Mouse (Mus musculus): ENCODE measurements around the gene Adipor1. TPM values are rescaled to one million over a fixed set of nuclear protein-coding genes. Genes with fewer than 3 reads are reported as not detected.
"Not testable (repeated sequence)": the region's sequence is repeated elsewhere in the genome, so short reads cannot be mapped to it uniquely, and the experiment has no call there.

Adipor1 gene
- polyA plus RNA-seq, 1 experiment from 2014 or later, result 82.9 TPM

- WGBS, result 84% methylated on average over 5 of the region's 5 CpGs
- no peak for ATAC-seq (replicated peaks; ENCODE audit: insufficient number of reproducible peaks, low FRiP score, low TSS enrichment, low read depth)
These were observed 11.1 kb downstream of the Adipor1 start for GRCm38 (mm10) chr1:134426289-134426688.

GRCm38 (mm10) chr1:134433002-134433401 lies 17.8 kb downstream of the Adipor1 start:
- H3K27me3 ChIP-seq (ENCODE audit: control insufficient read depth, insufficient read depth, low read length), result no peaks in the 10 kb centered on the region
- no peak for DNase-seq (ENCODE audit: low spot score)
- WGBS, result 83% methylated on average over 10 of the region's 10 CpGs
- H3K27ac ChIP-seq (replicated peaks; ENCODE audit: low read depth, low read length), result no peak overlapping the region
- ATAC-seq (replicated peaks; ENCODE audit: insufficient number of reproducible peaks, low FRiP score, low TSS enrichment, low read depth), result no peak
- no peaks in the 10 kb centered on the region for H3K4me1 ChIP-seq (ENCODE audit: control insufficient read depth, insufficient read depth, low read length)
- H3K36me3 ChIP-seq (replicated peaks; ENCODE audit: control insufficient read depth, insufficient read depth, low read depth, low read length), result peaks cover 3% of the 10 kb centered on the region; the same call in 1 of the 2 replicates
- no peak overlapping the region for H3K9ac ChIP-seq (replicated peaks; ENCODE audit: low read length)
- no peak overlapping the region for H3K4me3 ChIP-seq (ENCODE audit: low read depth, low read length)
- no peaks in the 10 kb centered on the region for H3K9me3 ChIP-seq (replicated peaks; ENCODE audit: control insufficient read depth, low read length)
- no peak overlapping the region for H3K4me2 ChIP-seq (ENCODE audit: low read depth, low read length)

More at GRCm38 (mm10) chr1:134426289-134426688, 11.1 kb downstream of the Adipor1 start:
- H3K9ac ChIP-seq (replicated peaks; ENCODE audit: low read length), result no peak overlapping the region
- H3K4me3 ChIP-seq (ENCODE audit: low read depth, low read length), result no peak overlapping the region
- no peak overlapping the region for H3K4me2 ChIP-seq (ENCODE audit: low read depth, low read length)
- H3K27ac ChIP-seq (replicated peaks; ENCODE audit: low read depth, low read length), result no peak overlapping the region
- H3K27me3 ChIP-seq (ENCODE audit: control insufficient read depth, insufficient read depth, low read length), result no peaks in the 10 kb centered on the region
- H3K9me3 ChIP-seq (replicated peaks; ENCODE audit: control insufficient read depth, low read length), result no peaks in the 10 kb centered on the region
- no peak for DNase-seq (ENCODE audit: low spot score)
- H3K4me1 ChIP-seq (ENCODE audit: control insufficient read depth, insufficient read depth, low read length), result no peaks in the 10 kb centered on the region
- H3K36me3 ChIP-seq (replicated peaks; ENCODE audit: control insufficient read depth, insufficient read depth, low read depth, low read length), result peaks cover 7% of the 10 kb centered on the region

GRCm38 (mm10) chr1:134433473-134433872 lies 18.3 kb downstream of the Adipor1 start:
- no peak overlapping the region for H3K4me2 ChIP-seq (ENCODE audit: low read depth, low read length)
- H3K27me3 ChIP-seq (ENCODE audit: control insufficient read depth, insufficient read depth, low read length), result no peaks in the 10 kb centered on the region
- H3K9me3 ChIP-seq (replicated peaks; ENCODE audit: control insufficient read depth, low read length), result no peaks in the 10 kb centered on the region
- 93% methylated on average over 4 of the region's 4 CpGs for WGBS
- H3K4me1 ChIP-seq (ENCODE audit: control insufficient read depth, insufficient read depth, low read length), result no peaks in the 10 kb centered on the region
- H3K4me3 ChIP-seq (ENCODE audit: low read depth, low read length), result no peak overlapping the region
- ATAC-seq (replicated peaks; ENCODE audit: insufficient number of reproducible peaks, low FRiP score, low TSS enrichment, low read depth) (no peak), DNase-seq (ENCODE audit: low spot score) (no peak)
- H3K36me3 ChIP-seq (replicated peaks; ENCODE audit: control insufficient read depth, insufficient read depth, low read depth, low read length), result no peaks in the 10 kb centered on the region; the same call in 1 of the 2 replicates
- no peak overlapping the region for H3K27ac ChIP-seq (replicated peaks; ENCODE audit: low read depth, low read length)
- no peak overlapping the region for H3K9ac ChIP-seq (replicated peaks; ENCODE audit: low read length)

- H3K4me1 ChIP-seq (ENCODE audit: control insufficient read depth, insufficient read depth, low read length), result no peaks in the 10 kb centered on the region
- H3K4me3 ChIP-seq (ENCODE audit: low read depth, low read length), result no peak overlapping the region
- H3K36me3 ChIP-seq (replicated peaks; ENCODE audit: control insufficient read depth, insufficient read depth, low read depth, low read length), result no peaks in the 10 kb centered on the region; the same call in 1 of the 2 replicates
- H3K27ac ChIP-seq (replicated peaks; ENCODE audit: low read depth, low read length), result no peak overlapping the region
- H3K27me3 ChIP-seq (ENCODE audit: control insufficient read depth, insufficient read depth, low read length), result no peaks in the 10 kb centered on the region
- ATAC-seq (replicated peaks; ENCODE audit: insufficient number of reproducible peaks, low FRiP score, low TSS enrichment, low read depth), result no peak
- 22% methylated on average over 4 of the region's 4 CpGs for WGBS
- no peaks in the 10 kb centered on the region for H3K9me3 ChIP-seq (replicated peaks; ENCODE audit: control insufficient read depth, low read length)
- no peak overlapping the region for H3K4me2 ChIP-seq (ENCODE audit: low read depth, low read length)
- H3K9ac ChIP-seq (replicated peaks; ENCODE audit: low read length), result no peak overlapping the region
- DNase-seq (ENCODE audit: low spot score), result peak; percentile 54
These were observed 20.2 kb downstream of the Adipor1 start for GRCm38 (mm10) chr1:134435414-134435813.

GRCm38 (mm10) chr1:134440437-134440836 lies 25.3 kb downstream of the Adipor1 start:
- Histone ChIP-seq H3K27ac (replicated peaks; ENCODE audit: low read depth, low read length) (no peak overlapping the region), H3K4me2 (ENCODE audit: low read depth, low read length) (no peak overlapping the region), H3K4me3 (ENCODE audit: low read depth, low read length) (no peak overlapping the region), H3K9ac (replicated peaks; ENCODE audit: low read length) (no peak overlapping the region), H3K4me1 (ENCODE audit: control insufficient read depth, insufficient read depth, low read length) (no peaks in the 10 kb centered on the region), H3K9me3 (replicated peaks; ENCODE audit: control insufficient read depth, low read length) (no peaks in the 10 kb centered on the region), H3K36me3 (replicated peaks; ENCODE audit: control insufficient read depth, insufficient read depth, low read depth, low read length) (no peaks in the 10 kb centered on the region), H3K27me3 (ENCODE audit: control insufficient read depth, insufficient read depth, low read length) (no peaks in the 10 kb centered on the region)
- DNase-seq (ENCODE audit: low spot score), result no peak
- ATAC-seq (replicated peaks; ENCODE audit: insufficient number of reproducible peaks, low FRiP score, low TSS enrichment, low read depth), result no peak
- WGBS, result 91% methylated on average over 6 of the region's 6 CpGs

GRCm38 (mm10) chr1:134441737-134442136 lies 26.6 kb downstream of the Adipor1 start:
- 93% methylated on average over 7 of the region's 10 CpGs for WGBS
- H3K4me2 ChIP-seq (ENCODE audit: low read depth, low read length); H3K27me3 ChIP-seq (ENCODE audit: control insufficient read depth, insufficient read depth, low read length); H3K4me3 ChIP-seq (ENCODE audit: low read depth, low read length); H3K9me3 ChIP-seq (replicated peaks; ENCODE audit: control insufficient read depth, low read length); H3K4me1 ChIP-seq (ENCODE audit: control insufficient read depth, insufficient read depth, low read length); ATAC-seq (replicated peaks; ENCODE audit: insufficient number of reproducible peaks, low FRiP score, low TSS enrichment, low read depth); H3K27ac ChIP-seq (replicated peaks; ENCODE audit: low read depth, low read length); H3K36me3 ChIP-seq (replicated peaks; ENCODE audit: control insufficient read depth, insufficient read depth, low read depth, low read length); H3K9ac ChIP-seq (replicated peaks; ENCODE audit: low read length); DNase-seq (ENCODE audit: low spot score): not testable (repeated sequence)

- WGBS, result 92% methylated on average over 3 of the region's 3 CpGs
These were observed 27.2 kb downstream of the Adipor1 start for GRCm38 (mm10) chr1:134442394-134442793.

GRCm38 (mm10) chr1:134443288-134443687 lies 28.1 kb downstream of the Adipor1 start:
- H3K27ac ChIP-seq (replicated peaks; ENCODE audit: low read depth, low read length); H3K36me3 ChIP-seq (replicated peaks; ENCODE audit: control insufficient read depth, insufficient read depth, low read depth, low read length); H3K4me1 ChIP-seq (ENCODE audit: control insufficient read depth, insufficient read depth, low read length); H3K27me3 ChIP-seq (ENCODE audit: control insufficient read depth, insufficient read depth, low read length); H3K4me3 ChIP-seq (ENCODE audit: low read depth, low read length); DNase-seq (ENCODE audit: low spot score); H3K9ac ChIP-seq (replicated peaks; ENCODE audit: low read length); ATAC-seq (replicated peaks; ENCODE audit: insufficient number of reproducible peaks, low FRiP score, low TSS enrichment, low read depth); H3K4me2 ChIP-seq (ENCODE audit: low read depth, low read length); H3K9me3 ChIP-seq (replicated peaks; ENCODE audit: control insufficient read depth, low read length): not testable (repeated sequence)
- 88% methylated on average over 1 of the region's 1 CpGs for WGBS

More at GRCm38 (mm10) chr1:134442394-134442793, 27.2 kb downstream of the Adipor1 start:
- Histone ChIP-seq H3K9me3 (replicated peaks; ENCODE audit: control insufficient read depth, low read length) (no peaks in the 10 kb centered on the region), H3K4me2 (ENCODE audit: low read depth, low read length) (no peak overlapping the region), H3K36me3 (replicated peaks; ENCODE audit: control insufficient read depth, insufficient read depth, low read depth, low read length) (no peaks in the 10 kb centered on the region), H3K27me3 (ENCODE audit: control insufficient read depth, insufficient read depth, low read length) (no peaks in the 10 kb centered on the region), H3K27ac (replicated peaks; ENCODE audit: low read depth, low read length) (no peak overlapping the region), H3K4me1 (ENCODE audit: control insufficient read depth, insufficient read depth, low read length) (no peaks in the 10 kb centered on the region), H3K9ac (replicated peaks; ENCODE audit: low read length) (no peak overlapping the region), H3K4me3 (ENCODE audit: low read depth, low read length) (no peak overlapping the region)
- no peak for ATAC-seq (replicated peaks; ENCODE audit: insufficient number of reproducible peaks, low FRiP score, low TSS enrichment, low read depth)
- DNase-seq (ENCODE audit: low spot score), result no peak

Data from embryonic facial prominence, embryonic 11.5 days (tissue).